Mouse (Mus musculus) heart, postnatal 0 days (tissue): ENCODE results near the gene Olfr38. TPM values are rescaled to one million over a fixed set of nuclear protein-coding genes. Genes with fewer than 3 reads are reported as not detected.

Experiments used
- ATAC-seq: fragments of 200-750 bp; cut with Nextera tagmentation; 2 replicates; pipeline ENCODE4 v1.8.0; 2017; ENCODE audit warnings: low read depth, moderate number of reproducible peaks, moderate library complexity; ENCODE audit not compliant: insufficient read depth
- DNase-seq: peaks from one replicate; pipeline ENCODE4 v3.0.0-alpha.2; 2016; ENCODE audit warnings: low spot score
- H3K27ac ChIP-seq: fragments of 300-500 bp; sonication (generic); 2 replicates; pipeline ENCODE4 v1.5.1; 2014; ENCODE audit warnings: low read depth, mild to moderate bottlenecking
- H3K27me3 ChIP-seq: fragments of 300-500 bp; sonication (generic); 2 replicates; pipeline ENCODE4 v1.6.1; 2014; ENCODE audit warnings: low read length, mixed read lengths; ENCODE audit not compliant: control insufficient read depth, insufficient read depth
- H3K36me3 ChIP-seq: fragments of 300-500 bp; sonication (generic); replicated peaks from 2 replicates; pipeline ENCODE4 v1.6.1; 2014; ENCODE audit warnings: low read length, mixed read lengths; ENCODE audit not compliant: control insufficient read depth, insufficient read depth
- H3K4me1 ChIP-seq: fragments of 300-500 bp; sonication (generic); 2 replicates; pipeline ENCODE4 v1.6.1; 2014; ENCODE audit warnings: antibody characterized with exemption; ENCODE audit not compliant: control insufficient read depth, insufficient read depth
- H3K4me2 ChIP-seq: fragments of 300-500 bp; sonication (generic); 2 replicates; pipeline ENCODE4 v1.6.1; 2014; ENCODE audit warnings: low read depth, mild to moderate bottlenecking, low read length, moderate library complexity
- H3K4me3 ChIP-seq: fragments of 300-500 bp; sonication (generic); 2 replicates; pipeline ENCODE4 v1.5.1; 2014; ENCODE audit warnings: low read depth, low read length
- H3K9ac ChIP-seq: fragments of 300-500 bp; sonication (generic); replicated peaks from 2 replicates; pipeline ENCODE4 v1.6.1; 2014; ENCODE audit warnings: low read depth, low read length, mixed read lengths
- H3K9me3 ChIP-seq: fragments of 300-500 bp; sonication (generic); replicated peaks from 2 replicates; pipeline ENCODE4 v1.6.1; 2016; ENCODE audit warnings: low read length; ENCODE audit not compliant: control insufficient read depth
- CTCF ChIP-seq: IDR thresholded peaks from 2 replicates; pipeline ENCODE4 v1.5.1; 2016; ENCODE audit warnings: antibody characterized with exemption, control low read depth, low read depth
- EP300 ChIP-seq: IDR thresholded peaks from 2 replicates; pipeline ENCODE4 v1.6.1; 2016; ENCODE audit warnings: antibody characterized with exemption, low read depth
- WGBS: fragments of 180-500 bp; shearing (Covaris S2); extraction: QIAGEN DNeasy Blood & Tissue Kit; methylation state at CpG from one replicate; pipeline ENCODE4 v1.1.7; 2014; 5-methylcytosine and 5-hydroxymethylcytosine counted together
- polyA plus RNA-seq: library from polyadenylated mRNA; unstranded; fragments of >200 nt; fragmentation: Nextera tagmentation; extraction: Ambion mirVana; gene quantifications from 2 replicates; pipeline ENCODE4 v1.2.1, GENCODE M21; 2015
- total RNA-seq: library from RNA; depleted of rRNA; stranded (reverse); fragments of >200 nt; gene quantifications from 2 replicates; pipeline ENCODE4 v1.2.3, GENCODE M21; 2014; ENCODE audit warnings: low replicate concordance

Olfr38 gene
- total and polyA plus RNA-seq, 2 experiments from 2014 or later = not detected

GRCm38 (mm10) chr6:42742303-42742702 is 13.9 kb upstream of the Olfr38 start:
- Histone ChIP-seq H3K9me3 (no peaks in the 10 kb centered on the region), H3K9ac (no peak overlapping the region), H3K4me2 (no peak overlapping the region), H3K27ac (no peak overlapping the region), H3K4me3 (no peak overlapping the region), H3K36me3 (no peaks in the 10 kb centered on the region), H3K4me1 (no peaks in the 10 kb centered on the region), H3K27me3 (no peaks in the 10 kb centered on the region)
- DNase-seq = no peak
- no peak for ATAC-seq
- 61% methylated on average over 5 of the region's 5 CpGs for WGBS
- TF ChIP-seq CTCF = no peak
- TF ChIP-seq EP300 = no peak

GRCm38 (mm10) chr6:42747846-42748245 is 8.4 kb upstream of the Olfr38 start:
- no peak for DNase-seq
- no peaks in the 10 kb centered on the region for H3K27me3 ChIP-seq
- H3K36me3 ChIP-seq = no peaks in the 10 kb centered on the region
- no peaks in the 10 kb centered on the region for H3K9me3 ChIP-seq
- H3K27ac ChIP-seq = no peak overlapping the region
- TF ChIP-seq EP300 (no peak), CTCF (no peak)
- no peaks in the 10 kb centered on the region for H3K4me1 ChIP-seq
- no peak overlapping the region for H3K4me2 ChIP-seq
- no peak overlapping the region for H3K4me3 ChIP-seq
- no peak overlapping the region for H3K9ac ChIP-seq
- no peak for ATAC-seq

GRCm38 (mm10) chr6:42777066-42777465 is 20.9 kb downstream of the Olfr38 start:
- Histone ChIP-seq H3K4me1 (no peaks in the 10 kb centered on the region), H3K4me2 (no peak overlapping the region), H3K27me3 (no peaks in the 10 kb centered on the region), H3K36me3 (no peaks in the 10 kb centered on the region), H3K4me3 (no peak overlapping the region), H3K27ac (no peak overlapping the region), H3K9me3 (no peaks in the 10 kb centered on the region), H3K9ac (no peak overlapping the region)
- TF ChIP-seq CTCF (no peak), EP300 (no peak)
- DNase-seq (no peak), ATAC-seq (no peak)
- WGBS = 76% methylated on average over 1 of the region's 1 CpGs

- no peaks in the 10 kb centered on the region for H3K9me3 ChIP-seq
- H3K36me3 ChIP-seq = no peaks in the 10 kb centered on the region
- no peak within 1 kb of the TSS for H3K27ac ChIP-seq
- no peak within 1 kb of the TSS for H3K9ac ChIP-seq
- DNase-seq (no peak), ATAC-seq (no peak)
- no peaks in the 10 kb centered on the region for H3K27me3 ChIP-seq
- no peak within 1 kb of the TSS for H3K4me2 ChIP-seq
- no peak within 1 kb of the TSS for H3K4me3 ChIP-seq
- no peaks in the 10 kb centered on the region for H3K4me1 ChIP-seq
- TF ChIP-seq CTCF (no peak), EP300 (no peak)
Measured at GRCm38 (mm10) chr6:42784793-42785192, 28.6 kb downstream of the Olfr38 start, which contains the start of gene Olfr452. Gene Olfr452, plus strand, starts transcription at chr6:42785093.

- Histone ChIP-seq H3K4me1 (no peaks in the 10 kb centered on the region), H3K4me2 (no peak overlapping the region), H3K9ac (no peak overlapping the region), H3K36me3 (no peaks in the 10 kb centered on the region), H3K9me3 (no peaks in the 10 kb centered on the region), H3K27ac (no peak overlapping the region), H3K27me3 (no peaks in the 10 kb centered on the region), H3K4me3 (no peak overlapping the region)
- DNase-seq (no peak), ATAC-seq (no peak)
- 31% methylated on average over 4 of the region's 4 CpGs for WGBS
- TF ChIP-seq CTCF (no peak; the same call in 1 of the 2 replicates), EP300 (no peak)
Measured at GRCm38 (mm10) chr6:42790247-42790948, 34.2 kb downstream of the Olfr38 start.
